Mouse (Mus musculus) embryonic facial prominence, embryonic 14.5 days (tissue): ENCODE results near the gene Cdh5. TPM values are rescaled to one million over a fixed set of nuclear protein-coding genes. Genes with fewer than 3 reads are reported as not detected.

Experiments used
- ATAC-seq: fragments of 200-750 bp; cut with Nextera tagmentation; 2 replicates; pipeline ENCODE4 v1.8.0; 2017; ENCODE audit warnings: low read depth, moderate number of reproducible peaks, moderate TSS enrichment
- DNase-seq: peaks from one replicate; pipeline ENCODE4 v3.0.0-alpha.2; 2015; ENCODE audit warnings: low spot score
- H3K27ac ChIP-seq: fragments of 300-500 bp; sonication (generic); replicated peaks from 2 replicates; pipeline ENCODE4 v1.5.1; 2014; ENCODE audit warnings: low read depth, mild to moderate bottlenecking, low read length, moderate library complexity
- H3K27me3 ChIP-seq: fragments of 300-500 bp; sonication (generic); replicated peaks from 2 replicates; pipeline ENCODE4 v1.6.1; 2014; ENCODE audit warnings: low read length; ENCODE audit not compliant: control insufficient read depth, insufficient read depth
- H3K36me3 ChIP-seq: fragments of 300-500 bp; sonication (generic); 2 replicates; pipeline ENCODE4 v1.6.1; 2014; ENCODE audit warnings: low read length, mixed read lengths; ENCODE audit not compliant: control insufficient read depth, insufficient read depth
- H3K4me1 ChIP-seq: fragments of 300-500 bp; sonication (generic); 2 replicates; pipeline ENCODE4 v1.6.1; 2014; ENCODE audit warnings: antibody characterized with exemption, low read length; ENCODE audit not compliant: control insufficient read depth, insufficient read depth
- H3K4me2 ChIP-seq: fragments of 300-500 bp; sonication (generic); 2 replicates; pipeline ENCODE4 v1.6.1; 2014; ENCODE audit warnings: low read depth, mild to moderate bottlenecking, low read length, moderate library complexity, mixed read lengths
- H3K4me3 ChIP-seq: fragments of 300-500 bp; sonication (generic); 2 replicates; pipeline ENCODE4 v1.5.1; 2014; ENCODE audit warnings: low read depth, mild to moderate bottlenecking, low read length
- H3K9ac ChIP-seq: fragments of 300-500 bp; sonication (generic); 2 replicates; pipeline ENCODE4 v1.6.1; 2014; ENCODE audit warnings: low read depth, mild to moderate bottlenecking, low read length, moderate library complexity, mixed read lengths
- H3K9me3 ChIP-seq: fragments of 300-500 bp; sonication (generic); 2 replicates; pipeline ENCODE4 v1.6.1; 2016; ENCODE audit warnings: low read length; ENCODE audit not compliant: control insufficient read depth
- WGBS: fragments of 180-500 bp; shearing (Covaris S2); extraction: QIAGEN DNeasy Blood & Tissue Kit; methylation state at CpG from one replicate; pipeline ENCODE4 v1.1.7; 2014; 5-methylcytosine and 5-hydroxymethylcytosine counted together
- polyA plus RNA-seq: library from polyadenylated mRNA; unstranded; fragments of >200 nt; fragmentation: Nextera tagmentation; extraction: Ambion mirVana; gene quantifications from 2 replicates; pipeline ENCODE4 v1.2.1, GENCODE M21; 2014

Gene Cdh5
- polyA plus RNA-seq, 1 experiment from 2014 or later: 46.2 TPM

- no peak overlapping the region for H3K4me3 ChIP-seq
- H3K27me3 ChIP-seq: no peaks in the 10 kb centered on the region
- H3K4me1 ChIP-seq: 0 out of 2 replicates have a peak, but pooled peaks cover 5% of the 10 kb centered on the region
- no peak for ATAC-seq
- H3K36me3 ChIP-seq: no peaks in the 10 kb centered on the region
- H3K9ac ChIP-seq: no peak overlapping the region
- no peak overlapping the region for H3K4me2 ChIP-seq
- H3K9me3 ChIP-seq: no peaks in the 10 kb centered on the region
- WGBS: 86% methylated on average over 4 of the region's 4 CpGs
- H3K27ac ChIP-seq: no peak overlapping the region
- DNase-seq: no peak
These were observed 85.4 kb downstream of the Cdh5 start for GRCm38 (mm10) chr8:104186827-104187226.

- Histone ChIP-seq H3K9ac (no peak overlapping the region), H3K9me3 (no peaks in the 10 kb centered on the region), H3K27ac (no peak overlapping the region), H3K4me3 (no peak overlapping the region), H3K4me1 (0 out of 2 replicates have a peak, but pooled peaks cover 5% of the 10 kb centered on the region), H3K36me3 (no peaks in the 10 kb centered on the region), H3K4me2 (no peak overlapping the region), H3K27me3 (no peaks in the 10 kb centered on the region)
- WGBS: 83% methylated on average over 6 of the region's 6 CpGs
- ATAC-seq (no peak), DNase-seq (no peak)
These were observed 86.2 kb downstream of the Cdh5 start for GRCm38 (mm10) chr8:104187622-104188021.

- no peak overlapping the region for H3K4me3 ChIP-seq
- H3K27ac ChIP-seq: no peak overlapping the region
- H3K9ac ChIP-seq: no peak overlapping the region
- whole genome bisulfite sequencing: 62% methylated on average over 5 of the region's 5 CpGs
- 0 out of 2 replicates have a peak, but pooled peaks cover 5% of the 10 kb centered on the region for H3K4me1 ChIP-seq
- H3K4me2 ChIP-seq: no peak overlapping the region
- DNase-seq (no peak), ATAC-seq (no peak)
- H3K36me3 ChIP-seq: no peaks in the 10 kb centered on the region
- H3K9me3 ChIP-seq: peaks cover 6% of the 10 kb centered on the region; the same call in 1 of the 2 replicates
- H3K27me3 ChIP-seq: no peaks in the 10 kb centered on the region
These were observed 87.0 kb downstream of the Cdh5 start for GRCm38 (mm10) chr8:104188459-104188858.

GRCm38 (mm10) chr8:104190777-104191468 lies 89.5 kb downstream of the Cdh5 start:
- Histone ChIP-seq H3K27me3 (no peaks in the 10 kb centered on the region), H3K36me3 (no peaks in the 10 kb centered on the region), H3K9me3 (peaks cover 6% of the 10 kb centered on the region; the same call in 1 of the 2 replicates), H3K9ac (no peak overlapping the region), H3K4me2 (no peak overlapping the region), H3K27ac (no peak overlapping the region), H3K4me1 (0 out of 2 replicates have a peak, but pooled peaks cover 5% of the 10 kb centered on the region), H3K4me3 (no peak overlapping the region)
- DNase-seq: peak; percentile 15
- 72% methylated on average over 6 of the region's 6 CpGs for WGBS
- no peak for ATAC-seq

GRCm38 (mm10) chr8:104191496-104191895 lies 90.1 kb downstream of the Cdh5 start:
- H3K4me2 ChIP-seq: no peak overlapping the region
- H3K27me3 ChIP-seq: no peaks in the 10 kb centered on the region
- H3K36me3 ChIP-seq: no peaks in the 10 kb centered on the region
- no peak overlapping the region for H3K9ac ChIP-seq
- peak; percentile 72 for DNase-seq
- H3K27ac ChIP-seq: no peak overlapping the region
- H3K4me1 ChIP-seq: 0 out of 2 replicates have a peak, but pooled peaks cover 5% of the 10 kb centered on the region
- ATAC-seq: peak; percentile 85; the same call in 1 of the 2 replicates
- peaks cover 9% of the 10 kb centered on the region; the same call in 1 of the 2 replicates for H3K9me3 ChIP-seq
- no peak overlapping the region for H3K4me3 ChIP-seq
- 23% methylated on average over 11 of the region's 11 CpGs for WGBS

Other genes starting within 250 kb of the Cdh5 start
- 2.1 and 2.5 TPM in 2 replicates for gene Bean1, start 68.8 kb downstream of the Cdh5 start, polyA plus RNA-seq
- 16.4 and 21.2 TPM in 2 replicates for gene Tk2, start 146.9 kb downstream of the Cdh5 start, polyA plus RNA-seq
- gene Cklf, start 149.2 kb downstream of the Cdh5 start, polyA plus RNA-seq: 33.0 and 35.5 TPM in 2 replicates
- not detected in 2 replicates for gene Cmtm2a, start 191.6 kb downstream of the Cdh5 start, polyA plus RNA-seq
- gene Gm45711, start 208.5 kb downstream of the Cdh5 start, polyA plus RNA-seq: not detected in 2 replicates
- gene Cmtm1, start 208.5 kb downstream of the Cdh5 start, polyA plus RNA-seq: not detected in 2 replicates
- gene Gm11020, start 219.9 kb downstream of the Cdh5 start, polyA plus RNA-seq: not detected in 2 replicates
- gene Cmtm2b, start 220.6 kb downstream of the Cdh5 start, polyA plus RNA-seq: not detected in 2 replicates
- gene Cmtm3, start 237.8 kb downstream of the Cdh5 start, polyA plus RNA-seq: 168 and 189 TPM in 2 replicates